Comparison of ENCODE assay signal across 16 mouse cellular contexts in the genomic region with DNA sequence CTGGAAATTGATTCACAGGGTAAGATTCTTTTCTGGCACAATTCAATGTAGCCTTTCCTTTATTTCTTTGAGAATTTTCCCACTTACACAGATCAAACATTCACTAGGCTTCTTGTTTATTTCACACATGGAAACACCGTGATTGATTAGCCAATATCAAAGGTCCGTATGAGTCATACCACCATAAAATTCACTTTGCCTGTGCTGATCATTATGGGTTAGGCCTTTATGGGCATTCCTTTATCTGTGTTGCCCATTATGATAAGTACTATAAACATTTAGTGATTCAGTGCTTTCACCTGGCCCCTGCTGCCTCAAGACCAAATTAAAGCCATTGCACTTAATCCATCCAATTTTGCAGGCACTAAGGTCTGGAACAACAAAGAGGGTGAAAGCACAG.
"Had no signal": no experiment of that assay in that cellular context is flagged by ENCODE, and none has a peak within 500 bp of the region (broad histone marks: within the 10 kb centered on the region; RNA-seq: fewer than 3 reads in every experiment).

No protein-coding gene starts in this region.

- H3K27me3 ChIP-seq: lung, embryonic 15.5 days; megakaryocyte, embryonic 14.5 days; midbrain, embryonic 13.5 days; midbrain, embryonic 15.5 days; neural tube, embryonic 12.5 days; stomach, embryonic 15.5 days had no signal

- H3K4me1 ChIP-seq: lung, embryonic 15.5 days; megakaryocyte, embryonic 14.5 days; midbrain, embryonic 13.5 days; midbrain, embryonic 15.5 days; neural tube, embryonic 12.5 days; stomach, embryonic 15.5 days had no signal

- H3K36me3 ChIP-seq: lung, embryonic 15.5 days; midbrain, embryonic 13.5 days; midbrain, embryonic 15.5 days; neural tube, embryonic 12.5 days; stomach, embryonic 15.5 days had no signal

- H3K27ac ChIP-seq: lung, embryonic 15.5 days; macrophage; midbrain, embryonic 13.5 days; midbrain, embryonic 15.5 days; neural tube, embryonic 12.5 days; stomach, embryonic 15.5 days had no signal

- H3K9ac ChIP-seq: lung, embryonic 15.5 days; midbrain, embryonic 13.5 days; midbrain, embryonic 15.5 days; neural tube, embryonic 12.5 days; stomach, embryonic 15.5 days had no signal

- ATAC-seq: lung, postnatal 0 days; midbrain, embryonic 13.5 days; midbrain, embryonic 15.5 days had no signal

- DNase-seq: lung, adult 2 months; lung, postnatal 14 days; lung, postnatal 36 days; right cerebral cortex, postnatal 14 days; thymus, adult 2 months; thymus, postnatal 25 days; thymus, postnatal 4 days had no signal

- H3K4me3 ChIP-seq: lung, embryonic 15.5 days; megakaryocyte, embryonic 14.5 days; midbrain, embryonic 13.5 days; midbrain, embryonic 15.5 days; neural tube, embryonic 12.5 days; stomach, embryonic 15.5 days had no signal

- H3K4me2 ChIP-seq: lung, embryonic 15.5 days; midbrain, embryonic 11.5 days; midbrain, embryonic 13.5 days; midbrain, embryonic 15.5 days; neural tube, embryonic 12.5 days; stomach, embryonic 15.5 days had no signal

- H3K9me3 ChIP-seq: lung, embryonic 15.5 days; megakaryocyte, embryonic 14.5 days; midbrain, embryonic 13.5 days; midbrain, embryonic 15.5 days; neural tube, embryonic 12.5 days; stomach, embryonic 15.5 days had no signal
